Mouse (Mus musculus) midbrain, embryonic 13.5 days (tissue): ENCODE measurements around the gene Olfr282. TPM values are rescaled to one million over a fixed set of nuclear protein-coding genes. Genes with fewer than 3 reads are reported as not detected.

ENCODE experiments used
- ATAC-seq: fragments of 200-750 bp; cut with Nextera tagmentation; 2 replicates; pipeline ENCODE4 v1.8.0; 2017; ENCODE audit warnings: mild to moderate bottlenecking, moderate TSS enrichment, moderate library complexity
- H3K27ac ChIP-seq: fragments of 300-500 bp; sonication (generic); 2 replicates; pipeline ENCODE4 v1.5.1; 2015; ENCODE audit warnings: inconsistent platforms, mild to moderate bottlenecking, moderate library complexity
- H3K27me3 ChIP-seq: fragments of 300-500 bp; sonication (generic); 2 replicates; pipeline ENCODE4 v1.6.1; 2015; ENCODE audit warnings: mild to moderate bottlenecking, inconsistent platforms
- H3K36me3 ChIP-seq: fragments of 300-500 bp; sonication (generic); 2 replicates; pipeline ENCODE4 v1.6.1; 2015; ENCODE audit warnings: mild to moderate bottlenecking, inconsistent platforms
- H3K4me1 ChIP-seq: fragments of 300-500 bp; sonication (generic); replicated peaks from 2 replicates; pipeline ENCODE4 v1.6.1; 2015; ENCODE audit warnings: inconsistent platforms
- H3K4me2 ChIP-seq: fragments of 300-500 bp; sonication (generic); replicated peaks from 2 replicates; pipeline ENCODE4 v1.6.1; 2015; ENCODE audit warnings: moderate library complexity, mild to moderate bottlenecking, inconsistent platforms
- H3K4me3 ChIP-seq: fragments of 300-500 bp; sonication (generic); replicated peaks from 2 replicates; pipeline ENCODE4 v1.5.1; 2015; ENCODE audit warnings: mild to moderate bottlenecking, inconsistent platforms
- H3K9ac ChIP-seq: fragments of 300-500 bp; sonication (generic); replicated peaks from 2 replicates; pipeline ENCODE4 v1.6.1; 2015; ENCODE audit warnings: mild to moderate bottlenecking, inconsistent platforms
- H3K9me3 ChIP-seq: fragments of 300-500 bp; sonication (generic); 2 replicates; pipeline ENCODE4 v1.6.1; 2016; ENCODE audit warnings: mild to moderate bottlenecking, inconsistent platforms
- WGBS: fragments of 180-500 bp; shearing (Covaris S2); methylation state at CpG from one replicate; pipeline ENCODE4 v1.1.7; 2015; 5-methylcytosine and 5-hydroxymethylcytosine counted together
- polyA plus RNA-seq: library from polyadenylated mRNA; unstranded; fragments of >200 nt; fragmentation: Nextera tagmentation; extraction: Ambion mirVana; gene quantifications from 2 replicates; pipeline ENCODE4 v1.2.1, GENCODE M21; 2015

Olfr282 gene
- polyA plus RNA-seq, 1 experiment from 2014 or later: not detected

GRCm38 (mm10) chr15:98476281-98476680 lies 45.3 kb downstream of the Olfr282 start:
- no peak for ATAC-seq
- H3K27ac ChIP-seq: no peak overlapping the region
- no peaks in the 10 kb centered on the region for H3K4me1 ChIP-seq
- no peaks in the 10 kb centered on the region for H3K9me3 ChIP-seq
- no peak overlapping the region for H3K4me3 ChIP-seq
- H3K9ac ChIP-seq: no peak overlapping the region
- H3K36me3 ChIP-seq: no peaks in the 10 kb centered on the region
- 79% methylated on average over 5 of the region's 5 CpGs for WGBS
- no peaks in the 10 kb centered on the region for H3K27me3 ChIP-seq
- H3K4me2 ChIP-seq: no peak overlapping the region

- Histone ChIP-seq H3K4me1 (no peaks in the 10 kb centered on the region), H3K27me3 (no peaks in the 10 kb centered on the region), H3K4me3 (no peak overlapping the region), H3K4me2 (no peak overlapping the region), H3K9ac (no peak overlapping the region), H3K27ac (no peak overlapping the region), H3K36me3 (no peaks in the 10 kb centered on the region), H3K9me3 (no peaks in the 10 kb centered on the region)
- ATAC-seq: no peak
- 66% methylated on average over 7 of the region's 7 CpGs for WGBS
Measured at GRCm38 (mm10) chr15:98479568-98480102, 48.6 kb downstream of the Olfr282 start.

- Histone ChIP-seq H3K36me3 (no peaks in the 10 kb centered on the region), H3K9me3 (no peaks in the 10 kb centered on the region), H3K4me2 (no peak within 1 kb of the TSS), H3K27me3 (no peaks in the 10 kb centered on the region), H3K4me3 (no peak within 1 kb of the TSS), H3K27ac (no peak within 1 kb of the TSS), H3K4me1 (no peaks in the 10 kb centered on the region), H3K9ac (no peak within 1 kb of the TSS)
- ATAC-seq: no peak
- WGBS: 68% methylated on average over 3 of the region's 3 CpGs
Measured at GRCm38 (mm10) chr15:98482701-98483100, 51.7 kb downstream of the Olfr282 start, which contains the start of gene Lalba. Lalba (minus strand) TSS chr15:98482721.

GRCm38 (mm10) chr15:98483907-98484886 lies 53.2 kb downstream of the Olfr282 start:
- no peak overlapping the region for H3K27ac ChIP-seq
- H3K36me3 ChIP-seq: no peaks in the 10 kb centered on the region
- 83% methylated on average over 18 of the region's 18 CpGs for WGBS
- ATAC-seq: no peak
- H3K9ac ChIP-seq: no peak overlapping the region
- H3K9me3 ChIP-seq: 0 out of 2 replicates have a peak, but pooled peaks cover 3% of the 10 kb centered on the region
- no peak overlapping the region for H3K4me3 ChIP-seq
- H3K4me1 ChIP-seq: no peaks in the 10 kb centered on the region
- no peak overlapping the region for H3K4me2 ChIP-seq
- no peaks in the 10 kb centered on the region for H3K27me3 ChIP-seq

DNA sequence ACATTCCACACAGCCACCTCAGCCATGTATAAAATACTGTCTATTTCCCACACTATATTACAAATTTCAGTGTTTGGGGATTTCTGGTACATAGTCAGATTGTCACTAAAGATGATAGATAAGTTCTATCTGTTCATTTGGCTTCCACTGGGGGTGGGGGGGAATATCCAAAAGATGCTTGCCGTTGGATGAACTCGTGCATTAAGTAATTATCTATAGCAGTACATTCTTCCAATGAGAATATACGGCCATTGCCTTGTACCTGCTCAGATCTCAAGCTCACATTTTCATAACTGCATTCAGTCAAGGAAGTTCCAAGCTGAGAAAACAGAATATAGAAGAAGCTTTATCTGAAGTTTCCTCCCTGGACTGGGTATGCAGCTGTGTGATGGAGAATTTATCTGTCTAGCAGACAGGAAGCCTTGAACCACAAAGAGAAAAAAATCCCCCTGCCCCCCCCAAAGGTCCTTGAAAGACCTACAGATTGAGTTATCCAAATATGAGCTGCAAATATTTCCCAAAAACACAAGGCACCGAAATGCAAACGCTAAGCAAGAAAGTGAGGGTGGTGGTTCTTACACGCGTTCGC lies 55.5 kb downstream of the Olfr282 start:
- H3K4me2 ChIP-seq: no peak overlapping the region
- H3K27ac ChIP-seq: no peak overlapping the region
- H3K4me3 ChIP-seq: no peak overlapping the region
- no peaks in the 10 kb centered on the region for H3K36me3 ChIP-seq
- H3K9ac ChIP-seq: no peak overlapping the region
- 0 out of 2 replicates have a peak, but pooled peaks cover 3% of the 10 kb centered on the region for H3K9me3 ChIP-seq
- 95% methylated on average over 8 of the region's 8 CpGs for WGBS
- ATAC-seq: no peak
- no peaks in the 10 kb centered on the region for H3K27me3 ChIP-seq
- H3K4me1 ChIP-seq: no peaks in the 10 kb centered on the region

Other genes starting within 250 kb of the Olfr282 start
- gene Olfr288, start 235.7 kb upstream of the Olfr282 start, polyA plus RNA-seq: not detected in 2 replicates
- gene Gm44579, start 210.2 kb upstream of the Olfr282 start, polyA plus RNA-seq: not detected in 2 replicates
- 0.14 TPM in 1 of 2 replicates, not detected in the other for gene Olfr287, start 210.2 kb upstream of the Olfr282 start, polyA plus RNA-seq
- gene Olfr286, start 196.8 kb upstream of the Olfr282 start, polyA plus RNA-seq: not detected in 2 replicates
- gene H1fnt, start 173.9 kb upstream of the Olfr282 start, polyA plus RNA-seq: not detected in 2 replicates
- 5.7 and 5.9 TPM in 2 replicates for gene Zfp641, start 135.1 kb upstream of the Olfr282 start, polyA plus RNA-seq
- not detected in 2 replicates for gene Olfr285, start 113.9 kb upstream of the Olfr282 start, polyA plus RNA-seq
- gene Olfr284, start 90.2 kb upstream of the Olfr282 start, polyA plus RNA-seq: not detected in 2 replicates
- not detected in 2 replicates for gene Olfr283, start 50.3 kb upstream of the Olfr282 start, polyA plus RNA-seq
- gene Olfr281, start 21.4 kb downstream of the Olfr282 start, polyA plus RNA-seq: not detected in 2 replicates
- gene OR5BS1P, start 38.7 kb downstream of the Olfr282 start, polyA plus RNA-seq: not detected in 2 replicates
- gene Lalba, start 51.5 kb downstream of the Olfr282 start, polyA plus RNA-seq: not detected in 2 replicates
- not detected in 2 replicates for gene Olfr279, start 61.2 kb downstream of the Olfr282 start, polyA plus RNA-seq
- gene Kansl2, start 103.0 kb downstream of the Olfr282 start, polyA plus RNA-seq: 149 and 152 TPM in 2 replicates
- gene Ccnt1, start 139.7 kb downstream of the Olfr282 start, polyA plus RNA-seq: 72.7 and 75.1 TPM in 2 replicates
- 0.67 TPM in 1 of 2 replicates, not detected in the other for gene 4930415O20Rik, start 139.8 kb downstream of the Olfr282 start, polyA plus RNA-seq
- gene Adcy6, start 178.9 kb downstream of the Olfr282 start, polyA plus RNA-seq: 10.6 and 13.0 TPM in 2 replicates
- 139 and 157 TPM in 2 replicates for gene Cacnb3, start 199.6 kb downstream of the Olfr282 start, polyA plus RNA-seq
- gene Ddx23, start 231.7 kb downstream of the Olfr282 start, polyA plus RNA-seq: 28.6 and 29.5 TPM in 2 replicates
- gene Rnd1, start 246.2 kb downstream of the Olfr282 start, polyA plus RNA-seq: 10.2 and 12.7 TPM in 2 replicates